Mouse (Mus musculus) neural tube, embryonic 15.5 days (tissue): ENCODE measurements at regions not wholly inside any gene's neighbourhood (a gene's known extent, or its start where the extent isn't known, plus 50 kb on each side); places are given as distances from the start of the nearest gene placed in this dataset.

Experiments
- ATAC-seq: fragments of 200-750 bp; cut with Nextera tagmentation; 2 replicates; pipeline ENCODE4 v1.8.0; 2017; ENCODE audit warnings: mild to moderate bottlenecking, moderate TSS enrichment, moderate library complexity; ENCODE audit not compliant: low FRiP score
- H3K27ac ChIP-seq: fragments of 300-500 bp; sonication (generic); replicated peaks from 2 replicates; pipeline ENCODE4 v1.5.1; 2015; ENCODE audit warnings: mild to moderate bottlenecking, inconsistent platforms
- H3K27me3 ChIP-seq: fragments of 300-500 bp; sonication (generic); replicated peaks from 2 replicates; pipeline ENCODE4 v1.6.1; 2015; ENCODE audit warnings: inconsistent platforms
- H3K36me3 ChIP-seq: fragments of 300-500 bp; sonication (generic); 2 replicates; pipeline ENCODE4 v1.6.1; 2015; ENCODE audit warnings: inconsistent platforms
- H3K4me1 ChIP-seq: fragments of 300-500 bp; sonication (generic); 2 replicates; pipeline ENCODE4 v1.6.1; 2015; ENCODE audit warnings: inconsistent platforms
- H3K4me2 ChIP-seq: fragments of 300-500 bp; sonication (generic); 2 replicates; pipeline ENCODE4 v1.6.1; 2015; ENCODE audit warnings: inconsistent platforms, mild to moderate bottlenecking, moderate library complexity
- H3K4me3 ChIP-seq: fragments of 300-500 bp; sonication (generic); replicated peaks from 2 replicates; pipeline ENCODE4 v1.5.1; 2015; ENCODE audit warnings: mild to moderate bottlenecking, inconsistent platforms
- H3K9ac ChIP-seq: fragments of 300-500 bp; sonication (generic); replicated peaks from 2 replicates; pipeline ENCODE4 v1.6.1; 2015; ENCODE audit warnings: mild to moderate bottlenecking, inconsistent platforms
- H3K9me3 ChIP-seq: fragments of 300-500 bp; sonication (generic); replicated peaks from 2 replicates; pipeline ENCODE4 v1.6.1; 2016; ENCODE audit warnings: inconsistent platforms
- WGBS: fragments of 180-500 bp; shearing (Covaris S2); methylation state at CpG from one replicate; pipeline ENCODE4 v1.1.7; 2015; ENCODE audit warnings: mixed read lengths; 5-methylcytosine and 5-hydroxymethylcytosine counted together

- no peaks in the 10 kb centered on the region for H3K36me3 ChIP-seq
- no peak overlapping the region for H3K9ac ChIP-seq
- no peak overlapping the region for H3K27ac ChIP-seq
- 0 out of 2 replicates have a peak, but pooled peaks cover 3% of the 10 kb centered on the region for H3K4me1 ChIP-seq
- H3K4me2 ChIP-seq, result no peak overlapping the region
- no peaks in the 10 kb centered on the region for H3K9me3 ChIP-seq
- H3K4me3 ChIP-seq, result no peak overlapping the region
- WGBS, result 58% methylated on average over 9 of the region's 9 CpGs
- ATAC-seq, result no peak
- no peaks in the 10 kb centered on the region for H3K27me3 ChIP-seq
Measured at GRCm38 (mm10) chr15:87188816-87189455, 355.2 kb upstream of the Fam19a5 start.

GRCm38 (mm10) chr15:87191901-87192300, 352.2 kb upstream of the Fam19a5 start:
- Histone ChIP-seq H3K4me2 (no peak overlapping the region), H3K4me1 (peaks cover 11% of the 10 kb centered on the region; the same call in 1 of the 2 replicates), H3K27ac (no peak overlapping the region), H3K36me3 (no peaks in the 10 kb centered on the region), H3K27me3 (no peaks in the 10 kb centered on the region), H3K9ac (no peak overlapping the region), H3K9me3 (no peaks in the 10 kb centered on the region), H3K4me3 (no peak overlapping the region)
- WGBS, result 73% methylated on average over 4 of the region's 4 CpGs
- ATAC-seq, result no peak

GRCm38 (mm10) chr15:87196306-87196893, 347.7 kb upstream of the Fam19a5 start:
- no peak overlapping the region for H3K4me3 ChIP-seq
- 53% methylated on average over 6 of the region's 6 CpGs for WGBS
- H3K36me3 ChIP-seq, result no peaks in the 10 kb centered on the region
- H3K27ac ChIP-seq, result no peak overlapping the region
- H3K4me1 ChIP-seq, result peaks cover 18% of the 10 kb centered on the region
- H3K9ac ChIP-seq, result no peak overlapping the region
- no peak overlapping the region for H3K4me2 ChIP-seq
- no peaks in the 10 kb centered on the region for H3K27me3 ChIP-seq
- ATAC-seq, result no peak
- no peaks in the 10 kb centered on the region for H3K9me3 ChIP-seq

- H3K9me3 ChIP-seq, result no peaks in the 10 kb centered on the region
- H3K4me3 ChIP-seq, result no peak overlapping the region
- H3K4me2 ChIP-seq, result no peak overlapping the region
- peaks cover 18% of the 10 kb centered on the region for H3K4me1 ChIP-seq
- H3K27ac ChIP-seq, result no peak overlapping the region
- ATAC-seq, result no peak
- 83% methylated on average over 8 of the region's 8 CpGs for WGBS
- no peaks in the 10 kb centered on the region for H3K36me3 ChIP-seq
- H3K27me3 ChIP-seq, result no peaks in the 10 kb centered on the region
- no peak overlapping the region for H3K9ac ChIP-seq
Measured at GRCm38 (mm10) chr15:87199641-87200040, 344.5 kb upstream of the Fam19a5 start.

GRCm38 (mm10) chr15:87200282-87201048, 343.6 kb upstream of the Fam19a5 start:
- Histone ChIP-seq H3K4me1 (peaks cover 18% of the 10 kb centered on the region), H3K36me3 (no peaks in the 10 kb centered on the region), H3K4me3 (no peak overlapping the region), H3K9ac (no peak overlapping the region), H3K27ac (no peak overlapping the region), H3K4me2 (no peak overlapping the region), H3K27me3 (no peaks in the 10 kb centered on the region), H3K9me3 (no peaks in the 10 kb centered on the region)
- 45% methylated on average over 19 of the region's 19 CpGs for WGBS
- ATAC-seq, result no peak

GRCm38 (mm10) chr15:87201055-87201454, 343.0 kb upstream of the Fam19a5 start:
- Histone ChIP-seq H3K27me3 (no peaks in the 10 kb centered on the region), H3K36me3 (no peaks in the 10 kb centered on the region), H3K4me1 (peaks cover 13% of the 10 kb centered on the region), H3K9me3 (no peaks in the 10 kb centered on the region), H3K4me2 (no peak overlapping the region), H3K9ac (no peak overlapping the region), H3K27ac (no peak overlapping the region), H3K4me3 (no peak overlapping the region)
- no peak for ATAC-seq
- 45% methylated on average over 7 of the region's 7 CpGs for WGBS

- no peak overlapping the region for H3K4me3 ChIP-seq
- WGBS, result 65% methylated on average over 3 of the region's 3 CpGs
- no peak overlapping the region for H3K27ac ChIP-seq
Measured at GRCm38 (mm10) chr15:87229951-87230350, 314.1 kb upstream of the Fam19a5 start.

GRCm38 (mm10) chr15:87236096-87236495, 308.0 kb upstream of the Fam19a5 start:
- Histone ChIP-seq H3K4me1 (0 out of 2 replicates have a peak, but pooled peaks cover 2% of the 10 kb centered on the region), H3K9ac (no peak overlapping the region), H3K4me3 (no peak overlapping the region), H3K4me2 (no peak overlapping the region), H3K9me3 (no peaks in the 10 kb centered on the region), H3K36me3 (no peaks in the 10 kb centered on the region), H3K27me3 (no peaks in the 10 kb centered on the region), H3K27ac (no peak overlapping the region)
- ATAC-seq, result no peak
- WGBS, result 54% methylated on average over 3 of the region's 3 CpGs

More at GRCm38 (mm10) chr15:87229951-87230350, 314.1 kb upstream of the Fam19a5 start:
- H3K9me3 ChIP-seq, result no peaks in the 10 kb centered on the region
- no peak overlapping the region for H3K9ac ChIP-seq
- ATAC-seq, result no peak
- H3K36me3 ChIP-seq, result no peaks in the 10 kb centered on the region
- no peak overlapping the region for H3K4me2 ChIP-seq
- no peaks in the 10 kb centered on the region for H3K4me1 ChIP-seq
- H3K27me3 ChIP-seq, result no peaks in the 10 kb centered on the region

- H3K4me2 ChIP-seq, result no peak overlapping the region
- H3K4me1 ChIP-seq, result 0 out of 2 replicates have a peak, but pooled peaks cover 2% of the 10 kb centered on the region
- no peaks in the 10 kb centered on the region for H3K9me3 ChIP-seq
- WGBS, result 96% methylated on average over 11 of the region's 11 CpGs
- H3K27ac ChIP-seq, result no peak overlapping the region
- H3K27me3 ChIP-seq, result no peaks in the 10 kb centered on the region
- no peak overlapping the region for H3K9ac ChIP-seq
- no peak overlapping the region for H3K4me3 ChIP-seq
- ATAC-seq, result no peak
- H3K36me3 ChIP-seq, result no peaks in the 10 kb centered on the region
Measured at GRCm38 (mm10) chr15:87239057-87239456, 305.0 kb upstream of the Fam19a5 start.

GRCm38 (mm10) chr15:87261497-87261896, 282.6 kb upstream of the Fam19a5 start:
- Histone ChIP-seq H3K4me3 (no peak overlapping the region), H3K27ac (no peak overlapping the region), H3K9ac (no peak overlapping the region), H3K27me3 (no peaks in the 10 kb centered on the region), H3K4me2 (no peak overlapping the region), H3K4me1 (no peaks in the 10 kb centered on the region; the same call in 1 of the 2 replicates), H3K36me3 (no peaks in the 10 kb centered on the region), H3K9me3 (no peaks in the 10 kb centered on the region)
- 69% methylated on average over 6 of the region's 6 CpGs for WGBS
- ATAC-seq, result no peak

- Histone ChIP-seq H3K27me3 (no peaks in the 10 kb centered on the region), H3K9me3 (no peaks in the 10 kb centered on the region), H3K4me3 (no peak overlapping the region), H3K4me2 (no peak overlapping the region), H3K9ac (no peak overlapping the region), H3K4me1 (no peaks in the 10 kb centered on the region), H3K36me3 (no peaks in the 10 kb centered on the region), H3K27ac (no peak overlapping the region)
- ATAC-seq, result no peak
Measured at GRCm38 (mm10) chr15:87264906-87265305, 279.2 kb upstream of the Fam19a5 start.
